Mouse (Mus musculus) common myeloid progenitor, adult 5-6 weeks (primary cell): ENCODE measurements around the gene Mrpl22. TPM values are rescaled to one million over a fixed set of nuclear protein-coding genes. Genes with fewer than 3 reads are reported as not detected.

ENCODE experiments used
- ATAC-seq: replicated peaks from 2 replicates; pipeline ENCODE4 v1.8.0; 2016; ENCODE audit warnings: low read depth, mild to moderate bottlenecking, moderate TSS enrichment, inconsistent platforms; ENCODE audit not compliant: poor library complexity, severe bottlenecking
- total RNA-seq: library from RNA; stranded (forward); fragments of 200-1000, 187-1606 nt; gene quantifications from 2 replicates; pipeline ENCODE4 v1.2.3, GENCODE M21; 2017

The Mrpl22 gene
- total RNA-seq, result 55.0 and 55.2 TPM in 2 replicates

DNA sequence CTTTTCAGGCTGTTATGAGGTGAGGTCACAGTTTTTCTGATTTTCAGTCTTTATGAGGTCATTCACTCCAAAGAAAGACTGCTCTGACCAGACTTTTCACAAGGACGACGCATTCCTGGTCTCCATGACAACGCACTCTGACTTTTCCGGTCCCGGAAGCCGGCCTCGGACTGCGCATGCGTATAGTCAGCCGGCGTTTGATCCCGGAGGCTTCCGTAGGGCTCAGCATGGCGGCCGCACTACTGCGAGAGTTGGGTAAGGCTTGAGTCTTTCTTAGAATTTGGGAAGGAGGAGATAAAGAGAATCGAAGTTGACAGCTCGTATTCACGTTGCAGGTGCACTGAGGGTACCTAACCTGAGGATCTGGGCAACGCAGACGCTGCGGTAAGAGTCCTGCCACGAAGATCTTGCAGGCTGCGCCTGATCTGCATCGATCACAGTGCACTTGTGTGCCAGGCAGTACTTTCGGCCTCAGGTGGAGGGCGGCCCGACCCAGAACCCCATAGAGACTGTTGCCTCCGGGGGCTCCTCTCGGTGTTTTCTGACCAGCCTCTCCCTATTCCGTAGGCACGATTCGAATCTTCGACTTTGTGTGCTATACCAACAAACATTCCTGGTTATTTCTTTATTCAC lies at the start of gene Mrpl22:
Gene Mrpl22 (plus strand): TSS at position 203 of the 633 bp plus-strand sequence.
- peak; percentile 87 for ATAC-seq

DNA sequence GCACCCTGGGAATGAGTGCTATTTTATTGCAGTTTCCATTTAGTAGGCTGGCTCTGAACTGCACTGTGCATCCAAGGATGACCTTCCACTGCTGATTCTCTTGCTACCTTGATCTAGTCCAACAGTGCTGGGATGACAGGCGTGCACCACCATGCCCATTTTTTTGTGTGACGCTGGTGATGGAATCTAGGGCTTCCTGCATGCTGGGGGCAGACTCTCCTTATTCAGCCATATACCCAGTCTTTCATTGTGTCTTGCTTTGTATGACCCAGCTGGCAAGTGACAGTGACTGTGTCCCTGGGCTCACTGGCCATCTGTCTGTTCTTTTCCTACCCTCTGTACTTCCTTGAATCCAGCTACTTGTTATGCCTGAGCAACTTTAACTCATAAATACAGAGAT lies 47.8 kb upstream of the Mrpl22 start:
- no peak for ATAC-seq

DNA sequence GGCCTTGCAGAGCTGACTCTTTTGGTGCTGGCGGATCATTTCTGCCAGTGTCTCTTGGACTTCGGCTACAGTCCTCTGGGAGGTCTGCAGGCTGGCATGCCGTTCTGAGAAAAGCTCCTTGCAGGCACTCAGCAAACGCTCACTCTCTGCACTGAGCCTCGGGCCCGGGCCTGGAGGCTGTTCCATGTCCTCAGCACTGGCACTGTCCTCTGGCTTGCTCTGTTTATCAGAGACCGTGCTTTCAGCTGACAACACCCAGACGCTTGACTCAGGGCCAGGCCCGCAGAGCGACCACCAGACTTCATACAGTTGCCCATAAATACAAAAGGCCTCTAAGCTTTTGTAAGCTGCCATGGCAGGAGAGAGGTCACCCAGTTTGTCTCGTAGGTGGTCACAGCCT lies 46.4 kb upstream of the Mrpl22 start:
- no peak for ATAC-seq

DNA sequence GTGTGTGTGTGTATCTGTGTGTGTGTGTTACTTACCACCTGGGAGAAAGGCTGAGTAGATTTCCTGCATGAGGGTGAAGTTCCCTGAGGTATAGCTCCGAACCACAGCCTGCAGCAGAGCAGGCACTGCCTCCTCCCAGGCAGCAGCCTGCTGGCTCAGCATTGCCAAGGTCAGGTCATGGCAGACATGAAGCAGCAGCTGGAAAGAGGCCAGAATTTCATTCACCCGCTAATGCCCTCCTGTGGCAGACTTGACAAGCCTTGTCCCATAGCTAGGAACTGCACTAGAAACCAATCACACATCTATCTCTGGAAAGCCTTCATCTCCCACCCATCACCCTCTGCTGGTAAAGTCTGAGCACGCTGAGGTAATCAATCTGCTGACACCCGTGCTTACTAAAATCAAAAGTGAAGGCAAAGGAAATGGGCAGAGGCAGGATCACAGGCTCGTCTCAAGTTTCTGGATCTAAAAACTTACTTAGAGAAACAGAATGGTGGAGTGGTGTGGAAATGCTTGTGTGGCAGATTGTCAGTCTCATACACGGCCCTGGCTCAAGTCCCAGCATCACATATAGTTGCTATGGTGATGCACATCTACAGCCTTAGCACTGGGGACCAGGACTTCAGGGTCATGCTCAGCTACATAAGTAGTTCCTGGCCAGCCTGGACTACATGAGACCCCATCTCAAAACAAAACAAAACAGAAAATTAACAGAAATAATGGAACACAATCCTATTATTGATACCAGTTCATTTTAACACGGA lies 44.9 kb upstream of the Mrpl22 start:
- peak; percentile 25; the same call in 1 of the 2 replicates for ATAC-seq

DNA sequence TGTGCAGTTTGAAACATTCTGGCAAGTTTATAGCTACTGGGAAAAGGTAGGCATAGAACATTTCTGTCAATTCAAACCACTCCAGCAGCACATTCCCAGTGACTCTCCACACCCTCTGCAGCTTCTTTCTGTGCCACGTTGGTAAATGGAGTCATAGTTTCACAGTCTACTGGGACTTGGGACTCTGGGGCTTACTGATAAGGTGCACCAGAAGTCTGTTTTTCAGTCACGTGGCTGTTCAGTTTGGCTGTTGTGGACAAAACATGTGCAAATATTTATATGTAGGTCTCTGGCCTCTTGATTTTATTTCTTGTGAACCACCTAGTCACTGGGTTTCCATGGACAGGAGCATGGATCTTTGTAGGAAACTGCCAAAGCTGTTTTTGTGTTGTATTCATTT lies 43.9 kb upstream of the Mrpl22 start:
- ATAC-seq, result no peak

DNA sequence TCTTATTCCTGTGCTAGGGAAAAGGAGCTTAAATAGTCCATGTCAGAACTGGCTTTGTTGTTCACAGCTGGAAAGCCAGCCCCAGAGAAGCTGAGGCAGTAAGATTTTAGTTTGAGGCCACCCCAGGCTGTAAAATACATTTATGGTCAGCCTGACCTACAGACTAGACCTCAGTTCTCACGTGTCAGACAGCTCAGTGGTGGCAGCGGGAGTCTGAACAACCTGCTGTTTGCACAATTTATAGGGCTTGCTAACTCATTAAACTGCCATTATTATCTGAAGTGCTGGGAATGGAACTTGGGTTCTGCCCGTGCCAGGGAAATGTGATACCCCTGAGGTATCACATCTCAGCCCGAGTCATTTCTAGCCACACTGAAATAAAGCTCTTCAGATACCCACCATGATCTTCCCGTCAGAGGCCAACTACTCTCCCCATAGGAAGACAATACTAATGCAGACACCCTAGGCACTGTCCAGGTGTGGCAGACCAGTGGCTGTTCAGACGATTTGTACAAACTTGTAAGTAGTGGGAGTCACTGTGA lies 42.1 kb upstream of the Mrpl22 start:
- no peak for ATAC-seq

DNA sequence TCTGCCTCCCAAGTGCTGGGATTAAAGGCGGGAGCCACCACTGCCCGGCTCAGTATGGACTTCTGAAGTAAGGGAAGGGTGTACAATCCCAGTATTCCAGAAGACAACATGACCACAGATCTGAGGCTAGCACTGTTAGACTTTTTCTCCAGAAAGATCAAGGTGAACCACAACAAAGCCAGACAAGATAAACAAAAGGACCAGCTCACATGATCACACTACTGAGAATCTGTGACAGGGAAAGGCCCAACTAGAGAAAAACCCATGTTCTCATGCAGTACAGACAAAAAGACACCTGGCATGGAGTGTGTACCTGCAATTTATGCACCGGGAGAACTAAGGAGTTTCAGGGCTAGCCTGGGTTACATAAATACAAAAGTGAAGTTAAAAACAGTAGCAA lies 39.4 kb upstream of the Mrpl22 start:
- no peak for ATAC-seq

DNA sequence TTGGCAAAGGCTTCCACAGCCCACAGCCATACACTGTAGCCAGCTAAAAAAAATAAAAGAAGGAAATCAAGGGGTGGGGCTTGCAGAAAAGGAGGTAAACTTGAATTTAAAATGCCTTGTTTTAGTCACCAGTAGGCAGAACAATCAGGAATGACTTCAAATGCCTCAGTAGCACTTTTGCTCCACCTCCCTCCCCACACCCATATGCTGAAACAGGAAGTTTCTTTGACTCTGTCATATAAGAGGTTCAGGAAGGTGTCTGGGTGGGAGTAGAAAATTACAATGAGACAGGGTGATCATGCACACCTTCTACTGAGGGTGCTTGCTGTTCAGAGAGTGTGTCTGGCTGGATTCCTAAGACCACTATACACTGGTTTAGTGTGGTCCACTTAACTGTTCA lies 36.6 kb upstream of the Mrpl22 start:
- ATAC-seq, result no peak

DNA sequence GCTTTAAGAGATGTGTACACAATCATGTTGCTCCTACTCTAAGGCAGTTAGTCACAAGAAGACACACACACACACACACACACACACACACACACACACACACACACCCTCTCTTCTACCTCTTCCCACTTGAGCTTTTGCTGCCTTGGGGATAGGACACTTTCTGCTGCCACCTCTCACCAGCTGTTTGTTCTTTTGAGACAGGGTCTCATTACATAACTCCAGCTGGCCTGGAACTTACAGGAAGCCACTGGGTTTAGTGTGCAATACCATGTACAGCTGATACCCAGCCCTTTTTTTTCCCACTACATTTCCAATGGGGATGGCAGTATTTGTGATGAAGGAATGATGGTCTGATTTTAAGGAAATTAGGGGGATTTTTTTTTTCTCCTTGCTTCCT lies 36.2 kb upstream of the Mrpl22 start:
- ATAC-seq, result no peak

DNA sequence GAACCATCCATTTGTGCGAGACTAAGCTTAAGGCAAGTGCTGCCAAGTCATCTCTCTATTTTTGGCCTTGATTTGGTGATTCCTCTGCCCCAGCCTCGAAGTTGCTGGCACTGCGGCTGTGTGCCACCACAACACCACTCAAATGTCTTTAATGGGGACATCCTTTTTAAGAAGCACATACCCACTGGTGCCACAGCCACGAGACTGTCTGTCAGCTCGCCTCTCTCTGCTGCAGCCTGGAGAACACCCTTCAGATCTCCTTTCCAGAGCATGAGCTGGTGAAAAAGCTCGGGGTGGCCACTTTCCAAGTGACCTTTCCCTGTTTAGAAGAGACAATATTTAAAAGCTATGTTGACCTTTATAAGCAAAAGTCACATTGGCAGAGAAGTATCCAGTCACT lies 34.8 kb upstream of the Mrpl22 start:
- ATAC-seq, result no peak

DNA sequence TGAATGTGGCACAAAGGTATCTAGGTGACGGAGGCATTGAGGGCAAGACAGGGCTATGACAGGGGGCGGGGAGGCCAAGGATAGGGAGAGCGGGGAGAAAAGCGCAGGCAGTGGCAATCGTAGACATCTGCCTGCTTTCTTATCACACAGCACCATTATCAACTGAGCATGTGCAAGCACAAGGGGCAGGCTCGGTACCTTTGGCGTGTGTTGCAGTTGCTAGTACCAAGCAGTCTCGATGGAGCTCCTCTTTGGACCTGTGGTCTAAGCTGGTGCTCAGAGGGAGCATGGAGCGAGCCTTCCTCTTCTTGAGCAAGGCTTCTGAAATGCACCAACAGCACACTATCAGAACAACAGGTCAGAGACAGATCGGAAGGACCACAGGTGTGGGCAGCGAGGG lies 32.6 kb upstream of the Mrpl22 start:
- ATAC-seq, result no peak

DNA sequence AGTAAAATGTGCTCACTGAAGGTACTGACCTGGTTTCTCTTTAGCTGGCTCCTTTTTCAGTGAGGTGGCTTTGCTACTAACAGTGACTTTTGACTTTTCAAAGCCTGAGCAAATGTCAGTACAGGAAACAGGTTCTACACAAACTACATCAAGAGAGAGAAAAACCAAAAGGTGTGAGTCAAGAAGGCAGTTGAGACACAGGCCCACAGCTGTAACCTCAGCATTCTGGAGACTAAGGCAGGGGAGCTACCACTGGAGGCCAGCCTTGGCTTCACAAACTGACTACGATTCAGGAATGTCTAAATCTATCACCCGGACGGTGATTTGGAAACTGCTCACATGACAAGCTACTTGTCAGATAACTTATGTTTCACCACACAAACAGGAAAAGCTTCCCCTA lies 32.0 kb upstream of the Mrpl22 start:
- no peak for ATAC-seq

DNA sequence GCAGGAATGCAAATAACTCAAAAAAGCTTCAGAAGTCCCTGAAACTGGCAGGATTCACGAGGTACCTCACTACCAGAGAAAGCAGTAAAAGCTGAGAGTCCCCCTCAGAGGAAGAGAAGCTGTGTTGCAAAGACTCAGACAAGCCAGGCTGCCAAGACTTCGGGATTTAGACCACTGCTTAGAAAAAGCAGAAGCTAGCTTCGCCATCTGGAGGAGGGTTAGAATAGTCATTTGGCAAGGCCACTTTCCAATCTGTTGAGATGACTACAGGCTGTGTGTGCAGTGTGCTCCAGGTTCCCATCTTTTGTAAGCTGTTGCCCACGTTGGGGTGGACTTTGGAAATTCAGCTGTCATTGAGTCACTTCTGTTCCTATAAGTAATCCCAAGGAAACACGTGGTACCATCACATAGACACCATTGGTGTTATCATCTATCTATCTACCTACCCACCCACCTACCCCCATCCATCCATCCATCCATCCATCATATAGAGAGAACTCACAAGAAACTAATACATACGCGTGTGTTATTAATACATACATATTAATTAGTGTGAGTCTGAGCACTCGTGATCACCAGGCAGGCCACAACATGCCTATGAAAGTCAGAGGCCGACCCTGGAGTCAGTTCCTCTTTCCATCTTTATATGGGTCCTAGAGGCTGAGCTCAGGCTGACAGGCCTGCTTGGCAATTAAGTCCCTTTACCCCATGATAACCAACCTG lies 27.6 kb upstream of the Mrpl22 start:
- ATAC-seq, result peak; percentile 75

DNA sequence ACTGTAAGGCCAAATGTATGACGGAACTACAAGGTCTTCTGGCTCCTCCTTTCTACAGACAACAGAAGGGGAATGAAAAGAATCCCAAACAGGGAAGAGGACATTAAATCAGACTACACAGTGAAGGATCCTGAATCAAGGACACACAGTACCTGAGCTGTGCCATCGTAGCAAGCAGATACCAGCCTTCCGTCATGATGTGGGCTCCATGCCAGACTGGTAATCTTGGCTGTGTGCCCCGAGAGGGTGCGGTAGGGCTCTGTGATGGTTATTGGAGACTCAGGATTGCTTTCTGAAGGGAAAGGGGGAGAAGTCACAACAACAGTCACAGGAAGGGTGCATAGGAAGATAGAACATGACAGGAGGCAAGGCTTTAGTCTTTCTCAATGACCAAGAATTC lies 25.2 kb upstream of the Mrpl22 start:
- ATAC-seq, result no peak

DNA sequence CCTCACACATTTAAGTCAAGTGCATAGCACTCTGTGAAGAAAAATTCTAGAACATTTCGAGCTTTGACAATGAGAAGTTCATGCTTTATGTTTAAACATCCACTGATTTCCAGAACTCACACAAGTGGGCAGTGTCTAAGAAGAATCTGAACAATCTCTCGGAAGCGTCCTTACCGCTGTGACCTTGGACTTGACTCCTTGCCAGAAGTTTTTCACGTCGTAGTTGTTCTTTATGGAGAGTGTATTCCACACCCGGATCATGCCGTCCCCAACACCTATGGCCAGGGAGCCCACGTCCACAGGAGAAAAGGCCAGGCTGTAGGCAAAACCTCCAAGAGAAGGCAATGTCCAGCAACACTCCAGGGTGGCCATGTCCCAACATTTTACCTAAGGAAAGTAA lies 16.0 kb upstream of the Mrpl22 start:
- ATAC-seq, result no peak

DNA sequence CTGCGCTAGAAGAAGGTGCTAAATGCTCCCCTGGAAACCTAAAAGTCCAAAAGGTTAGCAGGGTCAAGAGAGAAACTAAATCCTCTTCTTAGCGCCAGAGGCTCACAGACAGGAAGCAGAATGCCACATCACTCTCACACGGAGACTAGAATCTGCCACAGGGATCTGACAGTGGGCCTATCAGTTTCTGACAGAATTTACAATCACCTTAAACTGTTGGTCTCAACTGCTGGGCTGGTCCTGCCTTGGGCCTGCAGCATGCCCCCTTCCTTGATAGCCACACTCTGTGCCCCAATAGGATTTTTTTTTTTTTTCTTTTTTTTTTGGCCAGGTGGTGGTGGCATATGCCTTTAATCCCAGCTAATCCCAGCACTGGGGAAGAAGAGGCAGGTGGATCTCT lies 14.6 kb upstream of the Mrpl22 start:
- no peak for ATAC-seq

DNA sequence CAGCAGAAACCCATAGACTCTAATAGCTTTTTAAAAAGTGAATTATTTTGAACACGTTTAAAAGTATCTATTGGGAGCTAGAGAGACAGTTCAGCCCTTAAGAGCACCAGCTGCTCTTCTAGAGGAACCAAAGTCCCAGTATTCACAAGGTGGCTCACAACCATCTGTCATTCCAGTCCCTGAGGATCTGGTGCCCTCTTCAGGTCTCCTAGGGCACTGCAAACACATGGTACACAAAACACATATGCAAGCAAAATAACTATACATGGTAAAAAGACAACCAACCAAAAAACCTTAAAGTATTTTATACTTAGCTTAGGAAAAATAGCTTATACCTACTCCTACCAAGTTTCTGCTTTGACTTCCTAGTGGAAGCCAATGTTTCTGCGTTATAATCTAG lies 6.4 kb upstream of the Mrpl22 start:
- no peak for ATAC-seq

DNA sequence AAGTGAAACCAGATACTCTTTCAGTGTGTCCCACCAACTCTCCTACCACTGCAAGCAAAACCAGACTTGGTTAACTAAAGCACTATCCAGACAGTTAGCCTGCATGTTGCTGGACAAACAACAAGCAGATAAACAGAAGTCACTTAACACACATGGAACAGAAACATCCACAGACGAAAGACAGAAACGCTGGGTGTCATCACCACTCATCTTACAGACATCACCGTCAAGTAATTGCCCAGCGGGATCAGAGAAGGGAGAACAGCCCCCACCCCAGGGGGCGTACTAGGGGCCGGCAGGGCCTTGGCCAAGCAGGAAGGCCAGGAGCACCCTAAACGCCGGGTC lies 3.7 kb upstream of the Mrpl22 start:
- ATAC-seq, result no peak

DNA sequence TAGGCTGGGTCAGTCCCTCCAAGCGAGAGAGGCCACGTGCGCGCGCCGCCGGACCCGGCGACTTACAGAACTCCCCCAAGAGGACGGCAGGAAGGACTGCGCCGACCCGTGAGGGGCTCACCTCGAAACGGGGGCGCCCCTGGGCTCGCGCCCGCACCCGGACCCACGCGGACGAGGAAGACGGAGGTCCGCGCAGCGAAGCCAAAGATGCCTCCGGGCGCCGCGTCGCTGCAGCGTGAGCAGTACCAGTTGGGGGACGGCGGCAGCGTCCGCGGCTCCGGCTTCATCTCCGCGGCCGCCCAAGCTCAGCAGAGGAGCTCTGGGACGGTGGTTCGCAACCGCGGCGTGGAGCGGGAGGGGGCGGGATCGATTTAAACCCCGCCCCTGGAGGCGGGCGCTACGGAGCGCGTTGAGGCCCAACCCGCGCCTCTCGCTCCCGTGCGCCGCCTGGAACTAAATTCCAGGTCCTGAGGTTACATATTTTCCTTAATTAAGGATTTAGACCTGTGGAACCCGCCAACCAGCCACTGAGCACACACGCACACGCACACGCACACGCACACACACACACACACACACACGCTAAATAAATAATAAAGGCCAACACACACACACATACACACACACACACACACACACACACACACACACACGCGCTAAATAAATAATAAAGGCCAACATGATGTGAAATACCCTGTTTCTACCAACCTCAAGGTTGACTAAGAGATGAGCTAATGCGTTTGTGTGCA lies 3.1 kb upstream of the Mrpl22 start, which contains the start of gene Gemin5:
Gene Gemin5 (minus strand): TSS at position 373 of the 749 bp plus-strand sequence.
- peak; percentile 80 for ATAC-seq

DNA sequence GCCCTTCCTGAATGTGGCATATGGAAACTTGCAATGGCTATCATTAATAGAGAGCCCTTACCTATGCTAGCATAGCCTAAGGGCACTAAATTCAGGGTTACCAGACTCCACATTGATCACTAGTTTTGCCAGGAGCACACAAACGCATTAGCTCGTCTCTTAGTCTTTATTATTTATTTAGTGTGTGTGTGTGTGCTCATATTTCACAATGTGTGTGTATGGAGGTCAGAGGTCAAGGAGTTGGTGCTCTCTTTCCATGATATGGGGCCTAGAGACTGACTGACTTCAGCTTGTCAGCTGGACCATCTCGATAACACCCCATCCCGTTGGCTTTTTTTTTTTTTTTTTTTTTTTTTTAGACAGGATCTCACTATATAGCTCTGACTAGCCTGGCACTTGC lies 1.8 kb upstream of the Mrpl22 start:
- ATAC-seq, result no peak
